Mouse (Mus musculus) kidney, adult 11 months (tissue): ENCODE measurements around the gene Shc3.

Experiments used
- DNase-seq: peaks from one replicate; pipeline ENCODE4 v3.0.0; 2022

Gene Shc3

DNA sequence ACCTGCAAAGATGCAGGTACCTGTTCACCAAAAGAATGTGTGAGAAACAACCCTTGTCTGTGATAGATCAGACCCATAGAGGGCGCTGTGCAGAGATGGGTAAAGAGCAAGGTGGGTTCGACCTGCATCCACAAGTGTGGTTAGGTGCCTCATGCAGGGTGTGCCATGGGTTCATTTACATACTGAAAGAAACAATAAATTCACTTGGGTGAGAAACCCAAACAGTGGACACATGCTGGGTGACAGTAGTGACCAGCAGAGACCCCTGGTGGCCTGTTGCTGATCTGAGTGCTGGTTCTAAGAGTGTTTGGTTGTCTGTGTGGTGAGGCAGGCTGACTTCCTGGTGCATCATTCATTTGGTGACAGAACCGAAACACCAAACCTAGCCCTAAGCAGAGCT, 155.8 kb downstream of the Shc3 start:
- DNase-seq = no peak

DNA sequence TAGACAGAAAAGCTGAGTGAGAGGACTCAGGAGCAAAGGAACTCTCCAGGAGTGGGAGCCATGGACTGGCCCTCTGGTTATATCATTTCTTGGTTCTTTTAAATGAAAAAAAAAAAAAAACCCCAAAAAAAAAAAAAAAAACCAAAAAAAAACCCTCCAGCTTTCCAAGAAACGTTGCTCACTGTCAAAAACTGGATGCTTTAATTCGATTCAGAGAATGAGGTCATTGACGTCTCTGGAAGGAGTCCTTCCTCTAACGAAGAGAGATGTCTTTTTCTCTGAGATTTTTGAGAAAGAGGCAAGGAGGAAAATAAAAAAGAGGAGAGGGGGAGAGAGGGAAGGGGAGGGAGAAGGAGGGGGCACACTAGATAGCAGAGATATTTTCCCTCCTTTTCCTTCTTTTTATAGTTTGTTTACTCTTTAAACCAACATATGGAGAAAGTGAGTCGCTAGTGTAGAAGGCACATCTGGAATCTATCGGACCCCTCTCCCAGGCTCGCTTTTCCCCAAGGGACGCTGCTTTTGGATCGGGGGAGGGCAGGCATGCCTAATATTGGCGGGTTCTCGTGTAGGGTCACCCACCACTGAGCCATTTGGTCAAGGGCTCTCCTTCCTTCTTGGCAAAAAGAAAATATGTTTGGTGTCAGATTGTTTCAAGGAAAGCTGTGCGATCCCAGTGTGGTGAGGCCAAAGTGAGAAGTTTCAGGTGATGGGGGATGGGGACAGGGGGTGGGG, 157.4 kb downstream of the Shc3 start:
- DNase-seq = no peak

DNA sequence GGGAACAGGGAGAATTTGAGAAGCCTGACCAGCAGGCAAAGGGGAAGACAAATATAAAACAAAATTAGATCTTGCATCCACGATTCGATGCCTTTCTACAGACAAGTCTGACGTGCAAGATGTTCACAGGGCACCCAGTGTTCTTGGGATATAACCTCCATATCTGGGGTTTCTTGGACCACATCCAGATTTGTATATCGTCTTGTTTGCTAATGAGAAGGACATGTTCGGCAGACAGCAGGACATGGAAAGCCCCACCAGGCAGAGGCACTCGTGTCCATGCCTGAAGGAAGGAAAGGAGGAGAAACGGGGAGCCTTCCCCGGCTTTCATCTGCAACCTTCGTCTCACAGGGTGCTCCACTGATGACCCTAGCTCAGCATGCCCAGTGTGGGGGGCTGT, 158.0 kb downstream of the Shc3 start:
- no peak for DNase-seq

DNA sequence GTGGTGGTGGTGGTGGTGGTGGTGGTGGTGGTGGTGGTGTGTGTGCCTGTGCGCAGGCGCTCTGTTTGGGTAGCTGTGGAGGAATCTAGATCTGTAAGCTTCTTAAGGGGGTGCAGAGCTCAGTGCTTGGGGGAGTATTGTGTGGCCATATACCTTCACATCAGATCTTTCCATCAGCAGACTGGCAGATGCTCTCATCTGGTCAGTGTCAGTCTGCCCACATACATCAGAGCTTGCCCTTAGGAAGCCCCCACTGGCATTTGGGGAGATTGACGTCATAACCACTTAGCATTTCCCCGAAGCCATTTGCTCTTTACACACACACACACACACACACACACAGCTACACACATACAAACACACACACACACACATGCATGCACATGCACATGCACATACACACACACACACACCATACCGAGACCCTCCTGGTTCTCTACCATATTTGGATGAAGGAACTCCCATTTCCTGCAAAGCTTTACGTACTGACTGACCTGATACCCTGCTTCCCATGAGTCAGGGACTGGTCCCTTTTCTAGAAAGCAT, 159.2 kb downstream of the Shc3 start:
- no peak for DNase-seq

DNA sequence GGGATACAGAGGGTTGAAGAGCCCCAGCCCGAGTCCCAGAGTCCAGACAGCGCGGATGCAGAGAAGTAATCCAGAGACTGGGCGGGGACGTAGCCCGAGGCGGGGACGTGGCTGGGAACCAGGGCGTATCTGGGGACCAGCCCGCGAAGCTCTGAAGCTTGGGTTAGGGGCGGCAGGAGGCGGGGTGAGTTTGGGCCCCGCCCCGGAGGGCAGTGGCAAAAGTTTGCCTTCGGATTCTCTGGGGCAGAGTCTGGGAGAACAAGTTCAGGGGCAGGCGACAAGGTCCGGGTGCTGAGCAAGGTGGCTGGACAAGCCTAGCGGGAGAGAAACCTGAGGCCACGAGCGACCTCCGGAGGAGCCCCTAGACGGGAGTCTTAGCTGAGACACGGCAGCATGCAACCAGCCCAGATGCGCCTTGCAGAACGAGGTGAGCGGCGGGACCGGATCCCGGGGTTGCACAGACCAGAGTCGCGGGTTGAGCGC, 160.7 kb downstream of the Shc3 start, which contains the start of gene S1pr3:
TSS of gene S1pr3 (plus strand) at position 121 of the 483 bp plus-strand sequence.
- peak; percentile 37 for DNase-seq

DNA sequence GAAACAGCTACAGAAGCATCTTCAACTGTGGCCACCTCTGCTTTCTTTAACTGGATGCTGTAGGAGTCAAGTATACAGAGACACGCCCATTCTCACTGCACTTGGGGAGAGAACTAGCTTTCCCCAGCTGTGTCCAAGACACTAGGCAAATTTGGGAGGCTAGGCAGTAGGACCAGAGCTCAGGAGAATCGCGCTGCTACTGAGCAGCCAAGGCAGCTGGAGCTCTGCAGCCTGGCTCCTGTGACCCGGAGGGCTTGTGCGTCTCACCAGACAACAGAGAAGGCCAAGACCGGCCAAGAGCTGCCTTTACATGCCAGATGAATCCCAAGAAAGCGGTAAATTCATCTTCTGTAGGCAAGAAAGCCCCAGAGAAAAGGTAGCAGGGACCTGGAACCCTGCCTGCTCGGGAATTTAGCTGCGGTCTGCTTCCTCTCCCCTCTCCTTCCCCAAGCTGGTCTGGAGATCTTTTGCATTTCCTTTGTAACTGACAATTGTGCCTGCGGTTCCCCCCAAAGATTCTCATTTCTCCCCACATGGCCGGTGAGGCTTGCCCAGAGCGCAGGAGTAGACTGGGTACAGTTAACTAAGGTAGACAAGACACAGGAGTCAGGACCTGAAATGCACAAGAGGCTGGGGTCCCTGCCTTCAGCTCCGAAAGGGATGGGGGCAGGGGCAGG, 161.5 kb downstream of the Shc3 start:
- DNase-seq = no peak

DNA sequence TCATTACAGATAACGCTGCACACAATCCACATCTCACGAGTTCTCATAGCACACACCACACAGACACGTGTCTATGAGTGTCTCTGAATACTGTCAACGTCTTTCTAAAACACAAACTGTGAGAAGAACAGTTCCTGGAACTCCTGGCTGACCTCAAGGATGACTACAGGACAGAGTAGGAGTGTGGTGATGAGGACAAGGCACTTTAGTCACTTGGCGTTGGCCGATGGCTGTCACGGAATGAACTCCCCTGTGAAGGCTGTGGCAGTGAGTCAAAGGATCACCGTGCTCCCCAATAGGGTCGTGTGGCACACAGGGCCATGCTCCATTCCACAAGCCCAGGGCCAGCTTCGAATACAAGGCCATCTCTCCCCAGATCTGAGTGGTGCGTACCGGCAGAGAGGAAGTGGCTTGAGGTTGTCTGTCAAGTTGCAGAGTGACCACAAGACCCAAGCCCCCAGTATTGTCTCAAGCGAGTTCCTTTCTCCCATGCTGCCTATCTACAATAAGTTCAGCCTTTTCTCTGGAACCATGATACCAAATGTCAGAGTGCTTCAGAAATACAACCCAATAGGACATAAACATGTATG, 163.4 kb downstream of the Shc3 start:
- DNase-seq = no peak

DNA sequence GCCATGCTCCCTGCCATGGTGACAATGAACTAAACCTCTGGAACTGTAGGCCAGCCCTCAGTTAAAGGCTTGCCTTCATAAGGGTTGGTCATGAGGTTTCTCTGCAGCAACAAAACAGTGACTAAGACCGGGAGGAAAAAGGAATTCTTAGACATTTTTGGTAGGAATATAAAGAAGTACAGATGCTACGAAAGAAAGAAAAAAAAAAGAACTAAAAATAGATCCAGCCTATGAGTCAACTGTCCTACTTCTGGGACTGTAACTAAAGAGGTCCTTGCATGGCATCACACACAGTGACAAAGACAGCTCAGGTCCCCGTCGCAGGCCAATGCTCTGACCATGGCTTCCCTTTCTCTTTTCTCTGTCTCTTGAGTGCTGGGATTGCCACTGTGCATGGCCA, 164.7 kb downstream of the Shc3 start:
- no peak for DNase-seq

DNA sequence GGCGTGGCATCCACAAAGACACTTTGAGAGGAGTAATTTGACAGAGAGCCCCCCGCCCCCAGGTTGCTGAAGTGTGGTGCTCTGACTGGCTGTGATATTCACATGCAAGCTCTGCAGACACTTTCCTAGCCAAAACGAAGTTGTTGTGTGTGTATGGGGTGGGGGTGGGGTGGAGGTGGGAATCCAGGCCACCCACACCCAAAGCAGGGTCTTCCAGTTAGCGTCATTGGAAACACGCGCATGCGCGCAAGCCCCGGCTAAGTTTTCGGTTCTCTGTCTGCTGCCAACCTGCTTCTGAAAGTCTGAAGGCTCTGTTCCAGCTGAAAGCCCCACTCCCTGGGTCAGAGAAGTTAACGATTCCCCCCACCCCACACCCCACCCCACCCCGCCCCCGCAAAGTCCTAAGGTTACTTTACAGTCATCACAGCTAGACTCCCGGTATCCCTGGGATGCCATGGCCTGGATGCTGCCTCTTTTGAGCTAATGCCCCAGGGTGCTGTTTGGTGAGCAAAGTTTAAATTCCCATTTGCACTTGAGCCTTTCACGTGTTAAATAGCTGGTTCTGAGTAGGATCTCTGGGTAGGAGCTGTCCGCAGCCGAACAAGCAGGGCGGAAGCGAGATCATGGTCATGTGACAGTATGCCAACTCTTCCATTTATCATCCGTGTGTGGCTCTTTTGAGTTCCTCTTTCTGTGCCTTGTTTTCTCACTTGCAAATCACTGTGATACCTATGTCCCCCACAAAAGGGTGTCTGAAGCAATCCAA, 168.3 kb downstream of the Shc3 start:
- DNase-seq = peak; percentile 35

DNA sequence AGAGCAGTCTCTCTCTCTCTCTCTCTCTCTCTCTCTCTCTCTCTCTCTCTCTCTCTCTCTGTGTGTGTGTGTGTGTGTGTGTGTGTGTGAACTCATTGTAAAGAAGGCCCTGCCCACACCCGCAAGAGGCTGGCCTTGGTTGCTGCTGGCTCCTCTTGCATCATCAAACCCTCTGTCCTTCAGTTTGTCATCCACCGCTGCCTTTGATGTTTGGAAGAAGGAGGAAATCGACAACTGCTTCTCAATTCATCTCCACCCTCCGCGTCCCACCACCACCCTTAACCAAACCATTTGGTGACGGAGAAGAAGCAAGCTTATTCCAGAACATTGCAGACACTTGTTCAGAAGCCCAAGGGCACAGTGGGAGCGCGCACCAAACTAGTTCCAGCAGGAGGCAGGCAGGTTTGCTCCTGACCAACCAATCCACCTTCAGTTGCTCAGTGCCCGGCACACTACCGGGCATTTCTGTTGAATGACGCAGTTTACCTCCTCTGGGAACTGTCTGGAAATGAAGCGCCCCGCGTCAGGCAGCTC, 169.0 kb downstream of the Shc3 start:
- peak; percentile 56 for DNase-seq

DNA sequence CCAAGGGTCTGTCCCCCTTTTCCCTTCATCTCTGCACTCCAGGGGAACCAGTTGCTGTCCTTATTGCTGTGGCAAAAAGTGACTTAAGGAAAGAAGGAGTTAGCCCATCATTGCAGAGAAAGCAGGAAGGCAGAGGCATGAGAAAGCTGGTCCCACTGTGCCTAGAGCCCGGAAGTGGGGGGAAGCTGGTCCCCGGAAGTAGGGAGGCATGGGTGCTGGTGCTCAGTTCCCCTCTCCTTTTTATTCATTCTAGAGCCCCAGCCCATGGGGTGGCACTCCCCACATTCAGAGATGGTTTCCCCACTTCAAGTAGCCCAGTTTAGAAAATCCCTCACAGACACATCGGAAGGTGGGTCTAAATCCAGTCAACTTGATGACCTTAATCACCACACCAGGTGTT, 169.7 kb downstream of the Shc3 start:
- no peak for DNase-seq

DNA sequence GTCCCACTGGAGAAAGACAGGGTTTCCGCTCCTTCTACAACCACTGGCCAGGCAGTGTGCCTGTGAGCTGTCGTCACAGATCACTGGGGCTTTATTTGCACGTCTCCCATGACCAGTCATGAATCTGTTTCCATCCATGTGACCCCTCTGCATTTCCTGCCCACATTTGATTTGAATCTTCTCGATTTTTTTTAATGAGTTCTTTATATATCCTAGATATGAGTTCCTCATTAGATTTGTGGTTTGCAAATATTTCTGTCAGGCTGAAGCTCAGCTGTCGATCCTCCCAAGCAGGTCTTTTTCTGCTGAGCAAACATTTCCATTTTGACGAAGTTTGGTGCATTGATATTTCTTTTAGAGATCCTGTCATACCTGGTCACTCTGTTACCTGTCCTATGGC, 171.4 kb downstream of the Shc3 start:
- no peak for DNase-seq

DNA sequence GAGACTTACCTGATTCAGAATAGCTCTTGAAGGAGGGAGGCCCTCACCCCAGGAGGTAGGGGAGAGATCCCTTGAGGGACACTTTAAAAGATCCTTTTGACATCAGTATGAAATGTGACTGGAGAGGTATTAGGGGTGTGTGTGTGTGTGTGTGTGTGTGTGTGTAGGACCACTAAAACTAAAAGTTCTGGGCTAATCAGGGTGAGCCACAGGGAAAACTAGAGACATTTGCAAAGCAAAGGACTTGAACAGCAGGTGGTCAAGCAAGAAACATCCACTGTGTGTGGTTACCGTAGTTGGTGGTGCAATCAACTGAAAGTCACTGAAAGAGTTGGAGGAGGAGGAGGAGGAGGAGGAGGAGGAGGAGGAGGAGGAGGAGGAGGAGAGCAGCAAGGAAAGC, 177.0 kb downstream of the Shc3 start:
- DNase-seq = no peak

DNA sequence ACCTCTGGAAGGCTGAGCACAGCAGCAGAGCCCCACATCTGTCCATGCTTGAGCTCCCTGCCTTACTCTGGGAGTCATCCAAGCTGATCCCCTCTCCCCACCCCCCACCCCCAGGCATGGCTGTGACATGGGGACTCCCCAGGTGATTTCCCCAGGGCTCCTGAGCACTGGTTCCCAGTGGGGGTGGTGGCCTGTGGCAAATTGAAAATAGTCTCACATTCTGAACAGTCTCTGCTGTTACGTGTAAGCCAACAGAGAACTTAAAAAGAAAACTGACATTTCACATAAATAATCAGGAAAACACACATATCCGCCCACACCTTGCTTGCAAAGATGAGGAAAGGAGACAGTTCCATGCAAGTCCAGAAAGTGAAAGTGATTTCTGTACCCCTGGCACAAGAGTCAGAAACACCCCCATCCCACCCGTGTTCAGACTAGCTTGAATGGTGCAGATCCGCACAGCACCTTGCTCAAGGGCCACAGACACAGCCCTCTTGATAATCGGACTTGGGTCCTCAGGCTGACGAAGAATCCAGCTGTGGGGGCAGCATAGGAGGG, 177.8 kb downstream of the Shc3 start:
- DNase-seq = no peak

DNA sequence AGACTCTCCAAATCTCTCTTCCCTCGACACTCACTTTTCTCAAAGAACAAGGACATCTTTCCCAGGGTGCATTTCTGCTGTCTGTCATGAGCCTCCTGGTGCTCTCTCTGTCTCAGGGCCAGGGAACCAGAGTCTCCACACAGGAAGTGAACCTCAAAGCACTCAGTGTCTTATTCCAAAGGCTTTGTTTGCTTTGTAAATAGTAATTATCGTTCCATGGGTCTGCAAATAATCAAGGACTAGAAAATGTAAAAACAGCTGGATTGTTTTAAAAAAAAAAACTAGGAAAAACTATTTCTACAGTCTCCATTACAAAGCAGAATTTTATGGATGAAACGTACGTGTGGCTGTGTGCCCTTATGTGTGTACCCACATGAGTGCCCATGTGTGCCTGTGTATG, 178.8 kb downstream of the Shc3 start:
- DNase-seq = no peak

DNA sequence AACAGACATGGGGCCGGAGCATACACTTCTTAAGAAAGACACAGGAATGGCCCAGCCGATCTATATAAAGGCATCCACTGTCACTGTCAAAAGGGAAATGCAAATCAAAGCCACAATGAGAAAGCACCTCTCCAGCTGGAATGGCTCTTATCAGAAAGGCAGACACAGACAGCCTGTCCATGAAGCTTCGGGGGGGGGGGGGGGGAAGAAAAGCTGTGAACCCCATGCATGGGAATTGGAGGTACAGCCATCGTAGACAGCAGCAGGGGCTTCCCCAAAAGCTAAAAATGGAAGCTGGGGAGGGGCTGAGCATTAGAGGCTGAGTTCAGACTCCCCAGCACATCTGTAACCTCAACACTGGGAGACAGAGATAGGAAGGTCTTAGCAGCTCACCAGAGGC, 181.3 kb downstream of the Shc3 start:
- DNase-seq = no peak

DNA sequence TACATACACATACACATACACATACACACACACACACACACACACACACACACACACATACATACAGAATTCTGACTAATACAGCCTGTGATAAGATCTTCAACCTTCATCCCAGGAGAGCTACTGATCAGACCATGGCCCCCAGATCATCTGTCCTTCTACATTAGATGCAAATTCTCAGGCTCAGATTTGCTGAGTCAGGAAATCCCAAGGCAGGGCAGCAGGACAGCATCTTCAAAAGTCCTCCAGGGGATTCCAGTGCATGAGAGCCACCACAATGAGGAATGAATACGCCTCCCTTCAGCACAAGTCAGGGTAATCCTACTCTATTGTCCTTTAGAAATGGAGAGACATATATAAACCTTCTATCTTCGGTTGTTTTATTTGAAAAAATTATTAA, 184.3 kb downstream of the Shc3 start:
- no peak for DNase-seq

DNA sequence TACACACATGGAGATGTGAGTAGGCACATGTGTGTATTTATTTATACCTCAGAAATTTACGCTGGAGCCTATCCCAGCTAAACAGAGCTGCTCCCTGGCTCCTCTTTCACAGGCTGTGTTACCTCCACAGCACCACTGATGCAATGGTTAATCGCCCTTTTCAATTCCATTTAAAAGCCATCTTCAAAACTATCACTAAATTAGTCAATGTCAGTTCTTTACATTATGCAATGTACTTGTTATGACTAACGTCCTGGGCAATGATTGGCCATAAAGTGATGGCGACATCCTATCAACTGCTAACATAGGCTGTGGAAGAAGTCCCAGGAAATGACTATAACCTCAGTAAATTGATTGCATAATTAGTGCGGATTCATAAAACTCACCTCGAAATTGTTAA, 187.7 kb downstream of the Shc3 start:
- no peak for DNase-seq
